In genomic region chr6:31664495-31664894, GRCm38 (mm10) we compare ENCODE assay signal across 8 mouse cellular contexts.
A peak's percentile ranks its signal among the peaks of the same experiment; 100 is the strongest.
DNase-seq lines count a peak whose midpoint lies in the region; ATAC-seq lines count a peak whose summit lies in the region.

No protein-coding gene starts in this region.

- H3K36me3 ChIP-seq in forebrain, embryonic 14.5 days (ENCODE audit: control insufficient read depth, insufficient read depth, low read length): no peaks in the 10 kb centered on the region
- no peaks in the 10 kb centered on the region for H3K36me3 ChIP-seq in hindbrain, embryonic 14.5 days (replicated peaks; ENCODE audit: control insufficient read depth, insufficient read depth)

- WGBS in forebrain, embryonic 14.5 days: 18% methylated on average over 7 of the region's 7 CpGs
- 21% methylated on average over 7 of the region's 7 CpGs for WGBS in hindbrain, embryonic 14.5 days

- ATAC-seq in forebrain, embryonic 14.5 days: peak; percentile 82
- ATAC-seq in hindbrain, embryonic 14.5 days (ENCODE audit: low FRiP score): peak; percentile 78

- 0 out of 2 replicates have a peak overlapping the region, but pooled peaks have one; percentile 5 for H3K9ac ChIP-seq in forebrain, embryonic 14.5 days (ENCODE audit: low read length)
- H3K9ac ChIP-seq in hindbrain, embryonic 14.5 days: no peak overlapping the region

- no peaks in the 10 kb centered on the region for H3K9me3 ChIP-seq in forebrain, embryonic 14.5 days (replicated peaks; ENCODE audit: control insufficient read depth, low read length)
- H3K9me3 ChIP-seq in hindbrain, embryonic 14.5 days (ENCODE audit: control insufficient read depth, low read length): peaks cover 4% of the 10 kb centered on the region; the same call in 1 of the 2 replicates

- peak; percentile 82 for DNase-seq in MN1 (ENCODE audit: low spot score)
- peak; percentile 66 for DNase-seq in c-Kit-positive CD71-positive TER-119-positive erythroid progenitor cells, embryonic 14.5 days (ENCODE audit: low spot score)
- DNase-seq in forebrain, embryonic 14.5 days (ENCODE audit: low spot score): peak; percentile 87
- DNase-seq in hindbrain, embryonic 14.5 days (ENCODE audit: low spot score): peak; percentile 90
- peak; percentile 81 to 82 for DNase-seq in layer of hippocampus, postnatal 14 days (ENCODE audit: low spot score in 2 of 2)
- peak; percentile 74 for DNase-seq in lung, postnatal 14 days
- DNase-seq in retina, embryonic 14.5 days (ENCODE audit: low spot score): peak; percentile 88
- peak; percentile 78 for DNase-seq in thymus, postnatal 4 days

- H3K27ac ChIP-seq in forebrain, embryonic 14.5 days (ENCODE audit: low read depth, low read length): no peak overlapping the region
- no peak overlapping the region for H3K27ac ChIP-seq in hindbrain, embryonic 14.5 days

- H3K27me3 ChIP-seq in forebrain, embryonic 14.5 days (replicated peaks; ENCODE audit: control insufficient read depth, insufficient read depth, low read length): no peaks in the 10 kb centered on the region
- no peaks in the 10 kb centered on the region for H3K27me3 ChIP-seq in hindbrain, embryonic 14.5 days (ENCODE audit: control insufficient read depth, insufficient read depth, low read length)

- no peaks in the 10 kb centered on the region for H3K4me1 ChIP-seq in forebrain, embryonic 14.5 days (ENCODE audit: control insufficient read depth, insufficient read depth, low read length)
- H3K4me1 ChIP-seq in hindbrain, embryonic 14.5 days (replicated peaks; ENCODE audit: control insufficient read depth, insufficient read depth, low read length): no peaks in the 10 kb centered on the region

- no peak overlapping the region for H3K4me3 ChIP-seq in forebrain, embryonic 14.5 days (ENCODE audit: low read depth, low read length)
- no peak overlapping the region for H3K4me3 ChIP-seq in hindbrain, embryonic 14.5 days (replicated peaks; ENCODE audit: low read length)

- H3K4me2 ChIP-seq in forebrain, embryonic 14.5 days (ENCODE audit: low read length): no peak overlapping the region
- no peak overlapping the region for H3K4me2 ChIP-seq in hindbrain, embryonic 14.5 days (replicated peaks)
